Mouse (Mus musculus) liver, adult 2 months (tissue): Measurements from ENCODE around the gene Tbx2.

ENCODE experiments used
- CTCF ChIP-seq: fragments of 200-500 bp; IDR thresholded peaks from 2 replicates; pipeline ENCODE4 v1.5.1; 2011; ENCODE audit warnings: low read depth, low read length, control low read depth
- POLR2A ChIP-seq: fragments of 200-500 bp; IDR thresholded peaks from 2 replicates; pipeline ENCODE4 v1.6.1; 2011; ENCODE audit warnings: low read length, control low read depth; ENCODE audit not compliant: insufficient read depth; ENCODE audit errors: extremely low read depth

DNA sequence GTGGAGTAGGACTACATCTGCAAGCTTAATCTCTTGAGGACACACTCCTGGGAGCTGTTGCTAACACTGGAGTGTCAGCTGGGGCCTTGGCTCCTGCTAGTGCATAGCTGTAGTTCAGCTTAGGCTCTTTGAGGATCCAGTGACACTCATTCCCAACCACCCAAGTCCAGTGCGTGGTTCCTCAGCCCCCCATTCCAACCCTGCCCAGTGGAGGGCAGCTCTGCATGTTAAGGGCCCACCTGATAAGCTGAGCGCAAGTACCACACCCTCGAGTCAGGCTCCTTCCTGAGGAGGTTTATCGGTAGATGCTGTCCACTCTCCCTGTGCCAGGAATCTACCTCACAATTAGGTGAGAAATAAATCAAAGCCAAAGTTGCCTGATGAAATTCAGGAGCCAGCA lies 32.9 kb upstream of the Tbx2 start:
- no peak for TF ChIP-seq POLR2A
- TF ChIP-seq CTCF: no peak
